Mouse (Mus musculus) liver, embryonic 14.5 days (tissue): Measurements from ENCODE around the gene Oard1.

Experiments
- CTCF ChIP-seq: IDR thresholded peaks from 2 replicates; pipeline ENCODE4 v1.5.1; 2016; ENCODE audit warnings: antibody characterized with exemption, low read depth, control low read depth
- EP300 ChIP-seq: IDR thresholded peaks from 2 replicates; pipeline ENCODE4 v1.6.1; 2016; ENCODE audit warnings: antibody characterized with exemption, low read depth

- TF ChIP-seq CTCF: no peak
- TF ChIP-seq EP300: no peak
Observed at GRCm38 (mm10) chr17:48385786-48386461, 23.9 kb upstream of the Oard1 start.
